ENCODE assay signal across 7 mouse cellular contexts in the genomic region with DNA sequence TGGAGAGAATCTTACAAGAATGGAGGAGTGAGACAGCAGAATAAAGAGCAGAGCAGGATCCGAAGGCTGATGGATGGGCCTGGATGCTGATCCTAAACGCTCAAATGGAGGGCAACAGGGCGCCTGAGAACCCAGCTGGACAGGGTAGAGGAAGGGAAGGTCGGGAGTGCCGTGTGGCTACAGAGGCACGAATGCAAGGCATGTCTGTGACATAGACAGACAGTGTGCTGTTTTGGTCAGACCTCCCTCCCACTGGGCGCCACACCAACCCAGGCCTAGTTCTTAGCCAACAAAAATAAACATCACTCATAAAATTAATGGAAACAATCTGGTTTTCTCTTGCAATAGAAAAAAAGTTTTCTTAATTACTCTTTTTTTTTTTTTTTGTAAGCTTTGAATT.
DNase-seq lines count a peak whose midpoint lies in the region.

No protein-coding gene starts in this region.

- peak; percentile 23 for DNase-seq in ovary, postnatal 14 days (ENCODE audit: low spot score)
- no peak for DNase-seq in ovary, postnatal 10 days (ENCODE audit: low spot score)
- peak; percentile 48 for DNase-seq in heart, adult 8-10 months (ENCODE audit: low spot score)
- peak; percentile 73 for DNase-seq in kidney, postnatal 10 days
- peak; percentile 36 for DNase-seq in urinary bladder, postnatal 25 days (ENCODE audit: low spot score)
- DNase-seq in cerebellum, postnatal 25 days: no peak
- no peak for DNase-seq in testis, postnatal 14 days (ENCODE audit: low spot score)

Comparison
In these comparisons a context has a peak if more than half of its experiments do, and no peak if none do; other contexts are left out.
1. DNase-seq: peak in ovary, postnatal 14 days (single experiment), heart, adult 8-10 months (single experiment), kidney, postnatal 10 days (single experiment) and urinary bladder, postnatal 25 days (single experiment); none in ovary, postnatal 10 days (single experiment), cerebellum, postnatal 25 days (0 of 2) and testis, postnatal 14 days (single experiment).